Mouse (Mus musculus): ENCODE measurements around the gene Plekhd1. TPM values are rescaled to one million over a fixed set of nuclear protein-coding genes. Genes with fewer than 3 reads are reported as not detected.
A peak's percentile ranks its signal among the peaks of the same experiment; 100 is the strongest.

The Plekhd1 gene
- polyA plus RNA-seq, 2 experiments = 0.14 to 0.19 TPM

DNA sequence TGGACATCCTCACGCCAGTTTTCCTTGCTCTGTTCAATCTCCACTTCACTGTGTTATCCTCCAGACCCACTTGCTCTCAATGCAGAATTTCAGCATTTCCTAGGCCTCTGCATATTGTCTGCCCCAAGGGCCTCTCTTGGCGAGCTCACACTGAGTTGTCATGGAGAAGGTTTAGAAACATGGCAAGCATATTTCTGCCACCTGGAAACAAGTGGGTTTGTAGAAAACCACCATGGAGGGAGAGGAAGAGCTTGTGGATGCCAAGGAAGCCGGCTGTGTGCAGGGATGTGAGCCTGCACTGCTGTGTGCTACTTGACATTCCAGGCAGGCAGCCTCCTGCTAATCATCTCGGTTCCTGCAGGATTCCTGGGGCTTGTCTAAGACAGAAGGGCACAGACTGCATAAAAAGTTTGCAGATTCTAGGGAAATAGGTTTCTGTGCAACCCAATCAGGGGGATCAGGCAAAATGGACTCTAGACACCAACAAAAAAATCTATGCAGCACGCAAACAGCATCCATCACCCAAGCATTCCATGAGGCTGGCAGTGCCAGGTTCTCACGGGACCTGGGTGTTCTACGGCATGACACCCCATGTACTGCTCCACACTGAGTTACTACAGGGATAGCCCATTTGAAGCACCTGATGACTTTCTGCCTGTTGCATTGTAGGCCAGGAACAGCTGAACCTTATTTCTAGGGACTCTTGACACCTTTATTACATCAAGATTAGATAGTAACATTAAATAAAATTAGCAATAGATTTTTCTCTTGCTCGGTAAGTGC is 53.8 kb downstream of the Plekhd1 start:
- DNase-seq (ENCODE audit: low read depth in 3 of 3, low spot score in 3 of 3) (no peak), ATAC-seq (ENCODE audit: insufficient read depth) (no peak)
- WGBS (ENCODE audit: insufficient replicate concordance) = 46% methylated on average over 8 of the region's 8 CpGs
- TF ChIP-seq CTCF (IDR thresholded peaks at IDR 0.05; ENCODE audit: low read depth) = no peak
- TF ChIP-seq EP300 (IDR thresholded peaks at IDR 0.05; ENCODE audit: low read depth) = no peak
- H3K4me3 ChIP-seq (ENCODE audit: insufficient read depth in 1 of 2, low read depth in 2 of 2, low read length in 2 of 2) = no peak overlapping the region
- no peaks in the 10 kb centered on the region for H3K4me1 ChIP-seq (replicated peaks; ENCODE audit: control insufficient read depth in 2 of 2, insufficient read depth in 2 of 2, low read length in 1 of 2)
- no peaks in the 10 kb centered on the region for H3K36me3 ChIP-seq (replicated peaks; ENCODE audit: control insufficient read depth, insufficient read depth, low read depth)
- H3K27me3 ChIP-seq (ENCODE audit: control insufficient read depth, insufficient read depth, low read length) = peaks cover 5% of the 10 kb centered on the region
- no peak overlapping the region for H3K9ac ChIP-seq (replicated peaks)
- no peaks in the 10 kb centered on the region for H3K9me3 ChIP-seq (ENCODE audit: control insufficient read depth, low read length)
- H3K27ac ChIP-seq = no peak overlapping the region
- no peak overlapping the region for H3K4me2 ChIP-seq (ENCODE audit: low read depth)

DNA sequence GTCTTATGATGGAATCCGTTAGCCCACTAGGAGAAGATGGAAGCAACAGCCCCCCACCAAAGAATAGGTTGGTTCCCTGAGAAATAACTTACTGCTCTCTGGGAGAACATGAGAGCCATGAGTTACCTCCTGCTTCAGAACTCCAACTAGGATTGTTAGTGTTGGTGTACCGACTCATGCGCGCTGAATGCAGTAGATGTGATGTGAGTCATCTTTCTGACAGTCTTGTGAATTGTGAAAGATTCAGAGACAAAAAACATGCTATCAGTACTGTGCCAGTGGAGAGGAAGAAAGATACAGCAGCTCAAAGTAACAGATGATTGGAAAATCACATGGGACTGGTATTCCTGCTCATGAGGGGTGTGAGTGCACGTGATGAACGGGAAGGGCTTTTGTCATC is 59.2 kb downstream of the Plekhd1 start:
- WGBS (ENCODE audit: insufficient replicate concordance) = 73% methylated on average over 6 of the region's 6 CpGs
- DNase-seq (ENCODE audit: low read depth in 3 of 3, low spot score in 3 of 3) (no peak), ATAC-seq (ENCODE audit: insufficient read depth) (no peak)
- Histone ChIP-seq H3K9ac (replicated peaks) (no peak overlapping the region), H3K36me3 (replicated peaks; ENCODE audit: control insufficient read depth, insufficient read depth, low read depth) (no peaks in the 10 kb centered on the region), H3K27me3 (ENCODE audit: control insufficient read depth, insufficient read depth, low read length) (peaks cover 23% of the 10 kb centered on the region), H3K27ac (no peak overlapping the region), H3K4me2 (ENCODE audit: low read depth) (no peak overlapping the region), H3K4me1 (replicated peaks; ENCODE audit: control insufficient read depth in 2 of 2, insufficient read depth in 2 of 2, low read length in 1 of 2) (no peaks in the 10 kb centered on the region), H3K9me3 (ENCODE audit: control insufficient read depth, low read length) (no peaks in the 10 kb centered on the region), H3K4me3 (ENCODE audit: insufficient read depth in 1 of 2, low read depth in 2 of 2, low read length in 2 of 2) (no peak overlapping the region)
- TF ChIP-seq EP300 (IDR thresholded peaks at IDR 0.05; ENCODE audit: low read depth) (no peak), CTCF (IDR thresholded peaks at IDR 0.05; ENCODE audit: low read depth) (no peak)

DNA sequence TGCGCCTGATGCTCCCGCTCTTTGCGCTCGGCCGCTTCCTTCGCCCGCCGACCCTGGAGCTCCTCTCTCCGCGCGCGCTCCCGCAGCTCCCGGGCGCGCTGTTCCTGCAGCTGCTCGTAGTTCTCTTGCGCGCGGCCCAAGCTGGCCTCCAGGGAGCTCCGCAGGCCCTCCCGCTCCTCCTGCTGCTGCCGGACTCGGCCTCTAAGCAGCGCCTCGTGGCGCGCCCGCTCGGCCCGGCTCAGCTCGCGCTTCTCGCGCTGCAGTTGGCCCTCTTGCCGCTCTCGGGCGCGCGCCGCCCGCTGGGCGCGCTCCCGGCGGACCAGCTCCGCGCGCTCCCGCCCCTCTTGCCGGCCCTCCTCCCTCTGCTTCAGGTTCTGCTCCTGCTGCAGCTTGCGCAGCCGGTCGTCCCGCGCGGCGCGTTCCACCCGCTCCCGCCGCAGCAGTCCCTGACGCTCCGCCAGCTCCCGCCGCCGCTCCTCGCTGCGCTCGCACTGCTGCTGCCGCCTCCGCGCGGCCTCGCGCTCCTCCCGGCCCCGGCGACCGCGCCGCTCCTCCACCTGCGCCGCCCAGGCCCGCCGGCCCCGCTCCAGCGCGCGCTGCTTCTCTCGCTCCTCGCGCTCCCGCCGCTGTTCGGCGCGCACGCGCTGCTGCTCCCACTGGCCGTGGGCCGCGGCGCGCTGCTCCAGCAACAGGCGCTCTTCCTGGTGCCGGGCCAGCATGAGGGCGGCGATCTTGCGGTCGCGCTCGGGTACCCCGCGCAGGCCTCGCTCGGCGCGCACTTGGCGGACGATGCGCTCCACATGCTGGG is 65.6 kb downstream of the Plekhd1 start:
- H3K27ac ChIP-seq = no peak overlapping the region
- H3K4me1 ChIP-seq (replicated peaks; ENCODE audit: control insufficient read depth in 2 of 2, insufficient read depth in 2 of 2, low read length in 1 of 2) = no peaks in the 10 kb centered on the region
- peak overlapping the region in 1 of 2 experiments; percentile 44; a peak in 2 of 4 replicates for H3K4me3 ChIP-seq (ENCODE audit: insufficient read depth in 1 of 2, low read depth in 2 of 2, low read length in 2 of 2)
- no peak for TF ChIP-seq EP300 (IDR thresholded peaks at IDR 0.05; ENCODE audit: low read depth)
- peaks cover 73% of the 10 kb centered on the region for H3K27me3 ChIP-seq (ENCODE audit: control insufficient read depth, insufficient read depth, low read length)
- ATAC-seq (ENCODE audit: insufficient read depth) = peak; percentile 26; the same call in 1 of the 2 replicates
- peak overlapping the region; percentile 62 for H3K4me2 ChIP-seq (ENCODE audit: low read depth)
- H3K9ac ChIP-seq (replicated peaks) = no peak overlapping the region
- under 1% methylated on average over 122 of the region's 122 CpGs for WGBS (ENCODE audit: insufficient replicate concordance)
- DNase-seq (ENCODE audit: low read depth in 3 of 3, low spot score in 3 of 3) = no peak
- H3K9me3 ChIP-seq (ENCODE audit: control insufficient read depth, low read length) = no peaks in the 10 kb centered on the region
- no peaks in the 10 kb centered on the region for H3K36me3 ChIP-seq (replicated peaks; ENCODE audit: control insufficient read depth, insufficient read depth, low read depth)

DNA sequence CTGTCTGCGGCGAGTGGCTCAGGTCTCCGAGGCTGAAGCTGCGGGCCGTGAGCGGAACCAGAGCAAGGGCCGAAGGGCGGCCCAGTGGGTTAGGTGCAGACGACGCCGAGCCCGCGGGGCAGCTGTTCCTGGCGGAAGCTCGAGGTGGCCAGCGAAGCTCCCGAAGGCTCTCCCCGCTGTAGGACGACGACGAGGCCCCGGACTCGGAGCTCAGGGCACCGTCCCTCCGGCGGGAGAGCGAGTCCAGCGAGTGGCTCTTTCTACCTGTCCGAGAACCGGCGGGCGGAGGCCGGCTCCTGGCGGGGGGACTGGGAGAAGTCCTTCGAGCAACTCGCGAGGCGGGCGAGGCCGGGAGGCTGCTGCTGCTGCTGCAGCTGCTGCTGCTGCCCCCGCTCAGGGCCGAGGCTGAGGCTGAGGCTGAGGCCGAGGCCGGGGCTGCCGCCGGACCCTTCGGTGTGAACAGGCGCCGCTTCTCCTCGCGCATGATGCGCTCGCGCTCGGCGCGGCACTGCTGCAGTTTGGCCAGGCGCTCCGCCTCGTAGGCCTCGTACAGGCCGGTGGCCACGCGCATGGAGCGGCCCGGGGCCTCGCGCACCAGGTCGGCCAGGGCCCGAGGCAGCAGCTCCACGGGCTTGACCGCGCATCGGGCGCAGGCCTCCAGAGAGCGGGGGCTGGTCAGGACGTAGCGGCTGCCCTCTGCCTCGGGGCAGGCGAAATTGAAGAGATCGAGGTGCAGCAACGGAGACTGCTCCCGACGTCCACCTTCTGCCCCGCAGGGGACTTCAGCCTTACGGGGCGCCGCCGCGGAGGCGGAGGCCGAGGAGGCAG is 66.4 kb downstream of the Plekhd1 start:
- H3K4me1 ChIP-seq (replicated peaks; ENCODE audit: control insufficient read depth in 2 of 2, insufficient read depth in 2 of 2, low read length in 1 of 2) = no peaks in the 10 kb centered on the region
- peaks cover 70% of the 10 kb centered on the region for H3K27me3 ChIP-seq (ENCODE audit: control insufficient read depth, insufficient read depth, low read length)
- H3K36me3 ChIP-seq (replicated peaks; ENCODE audit: control insufficient read depth, insufficient read depth, low read depth) = no peaks in the 10 kb centered on the region
- H3K4me2 ChIP-seq (ENCODE audit: low read depth) = peak overlapping the region; percentile 62
- TF ChIP-seq CTCF (IDR thresholded peaks at IDR 0.05; ENCODE audit: low read depth) (no peak), EP300 (IDR thresholded peaks at IDR 0.05; ENCODE audit: low read depth) (no peak)
- ATAC-seq (ENCODE audit: insufficient read depth) (no peak), DNase-seq (ENCODE audit: low read depth in 3 of 3, low spot score in 3 of 3) (no peak)
- no peak overlapping the region for H3K27ac ChIP-seq
- H3K9me3 ChIP-seq (ENCODE audit: control insufficient read depth, low read length) = no peaks in the 10 kb centered on the region
- peak overlapping the region in 1 of 2 experiments; percentile 44; a peak in 2 of 4 replicates for H3K4me3 ChIP-seq (ENCODE audit: insufficient read depth in 1 of 2, low read depth in 2 of 2, low read length in 2 of 2)
- no peak overlapping the region for H3K9ac ChIP-seq (replicated peaks)
- 4% methylated on average over 92 of the region's 92 CpGs for WGBS (ENCODE audit: insufficient replicate concordance)

Measured in liver, embryonic 14.5 days (tissue).